Mouse (Mus musculus) midbrain, postnatal 0 days (tissue): ENCODE measurements at regions not wholly inside any gene's neighbourhood (a gene's known extent, or its start where the extent isn't known, plus 50 kb on each side); places are given as distances from the start of the nearest gene placed in this dataset.

Experiments
- ATAC-seq: fragments of 200-750 bp; cut with Nextera tagmentation; 2 replicates; pipeline ENCODE4 v1.8.0; 2017; ENCODE audit warnings: moderate number of reproducible peaks, mild to moderate bottlenecking, moderate TSS enrichment, moderate library complexity; ENCODE audit not compliant: low FRiP score
- DNase-seq: peaks from one replicate; pipeline ENCODE4 v3.0.0-alpha.2; 2015; ENCODE audit warnings: low spot score
- H3K27ac ChIP-seq: fragments of 300-500 bp; sonication (generic); 2 replicates; pipeline ENCODE4 v1.5.1; 2014; ENCODE audit warnings: low read depth, mild to moderate bottlenecking, low read length, mixed read lengths
- H3K27me3 ChIP-seq: fragments of 300-500 bp; sonication (generic); 2 replicates; pipeline ENCODE4 v1.6.1; 2014; ENCODE audit warnings: low read length, control low read depth, mixed read lengths; ENCODE audit not compliant: insufficient read depth
- H3K36me3 ChIP-seq: fragments of 300-500 bp; sonication (generic); 2 replicates; pipeline ENCODE4 v1.6.1; 2014; ENCODE audit warnings: low read length, control low read depth, mixed read lengths; ENCODE audit not compliant: insufficient read depth
- H3K4me1 ChIP-seq: fragments of 300-500 bp; sonication (generic); 2 replicates; pipeline ENCODE4 v1.6.1; 2014; ENCODE audit warnings: mild to moderate bottlenecking, control low read depth, antibody characterized with exemption, low read length, mixed read lengths; ENCODE audit not compliant: insufficient read depth
- H3K4me2 ChIP-seq: fragments of 300-500 bp; sonication (generic); 2 replicates; pipeline ENCODE4 v1.6.1; 2014; ENCODE audit warnings: low read depth, mild to moderate bottlenecking, low read length, mixed read lengths; ENCODE audit not compliant: poor library complexity, severe bottlenecking
- H3K4me3 ChIP-seq: fragments of 300-500 bp; sonication (generic); 2 replicates; pipeline ENCODE4 v1.5.1; 2014; ENCODE audit warnings: low read depth, mild to moderate bottlenecking, low read length, moderate library complexity
- H3K9ac ChIP-seq: fragments of 300-500 bp; sonication (generic); replicated peaks from 2 replicates; pipeline ENCODE4 v1.6.1; 2014; ENCODE audit warnings: mild to moderate bottlenecking, low read length, moderate library complexity, mixed read lengths; ENCODE audit not compliant: poor library complexity, severe bottlenecking
- H3K9me3 ChIP-seq: fragments of 300-500 bp; sonication (generic); 2 replicates; pipeline ENCODE4 v1.6.1; 2016; ENCODE audit warnings: low read length, control low read depth
- CTCF ChIP-seq: IDR thresholded peaks from 2 replicates; pipeline ENCODE4 v1.5.1; 2016; ENCODE audit warnings: antibody characterized with exemption, mild to moderate bottlenecking
- WGBS: fragments of 180-500 bp; shearing (Covaris S2); extraction: QIAGEN DNeasy Blood & Tissue Kit; methylation state at CpG from one replicate; pipeline ENCODE4 v1.1.7; 2014; 5-methylcytosine and 5-hydroxymethylcytosine counted together

DNA sequence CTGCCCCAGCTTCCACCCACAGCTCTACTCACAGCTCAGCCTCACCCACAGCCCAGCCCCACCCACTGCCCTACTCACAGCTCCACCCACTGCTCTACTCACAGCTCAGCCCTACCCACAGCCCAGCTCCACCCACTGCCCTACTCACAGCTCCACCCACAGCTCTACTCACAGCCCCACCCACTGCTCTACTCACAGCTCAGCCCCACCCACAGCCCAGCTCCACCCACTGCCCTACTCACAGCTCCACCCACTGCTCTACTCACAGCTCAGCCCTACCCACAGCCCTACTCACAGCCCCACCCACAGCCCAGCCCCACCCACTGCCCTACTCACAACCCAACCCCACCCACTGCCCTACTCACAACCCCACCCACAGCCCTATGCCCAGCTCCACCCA lies 56.5 kb upstream of the Phox2b start:
- no peaks in the 10 kb centered on the region for H3K4me1 ChIP-seq
- ATAC-seq, result no peak
- TF ChIP-seq CTCF, result no peak

GRCm38 (mm10) chr5:67156911-67157310 lies 57.8 kb upstream of the Phox2b start:
- H3K9ac ChIP-seq, result no peak overlapping the region
- ATAC-seq, result no peak
- H3K36me3 ChIP-seq, result no peaks in the 10 kb centered on the region
- H3K4me2 ChIP-seq, result no peak overlapping the region
- no peaks in the 10 kb centered on the region for H3K9me3 ChIP-seq
- WGBS, result 90% methylated on average over 2 of the region's 2 CpGs
- H3K27ac ChIP-seq, result no peak overlapping the region
- H3K4me1 ChIP-seq, result no peaks in the 10 kb centered on the region
- no peak for DNase-seq
- no peak overlapping the region for H3K4me3 ChIP-seq
- no peaks in the 10 kb centered on the region for H3K27me3 ChIP-seq
- no peak for TF ChIP-seq CTCF

More for the DNA sequence above, 56.5 kb upstream of the Phox2b start:
- Histone ChIP-seq H3K36me3 (no peaks in the 10 kb centered on the region), H3K4me2 (no peak overlapping the region), H3K4me3 (no peak overlapping the region), H3K27me3 (no peaks in the 10 kb centered on the region), H3K27ac (no peak overlapping the region), H3K9me3 (no peaks in the 10 kb centered on the region), H3K9ac (no peak overlapping the region)
- DNase-seq, result no peak

DNA sequence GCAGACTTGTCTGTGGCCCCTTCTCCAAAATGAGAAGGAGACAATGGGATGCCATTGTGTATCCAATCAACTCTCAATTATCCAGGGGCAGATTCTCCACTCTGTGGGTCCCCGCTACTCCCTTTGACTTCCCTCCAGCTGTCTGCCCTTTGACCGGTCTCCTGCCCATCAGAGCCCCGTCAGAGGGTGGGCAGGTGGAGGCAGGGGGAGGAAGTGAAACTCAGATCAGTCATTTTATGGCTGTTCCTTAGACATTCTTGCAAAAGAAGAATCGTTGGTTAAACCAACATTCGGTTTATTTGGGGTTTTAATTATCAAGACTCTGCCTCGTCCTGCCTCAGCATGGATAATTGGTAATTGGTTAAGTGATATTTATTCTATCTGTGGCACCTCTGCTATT lies 77.7 kb upstream of the Phox2b start:
- 70% methylated on average over 6 of the region's 6 CpGs for WGBS
- ATAC-seq, result no peak
- Histone ChIP-seq H3K4me3 (no peak overlapping the region), H3K27ac (no peak overlapping the region), H3K36me3 (no peaks in the 10 kb centered on the region), H3K4me2 (no peak overlapping the region), H3K27me3 (no peaks in the 10 kb centered on the region), H3K9ac (no peak overlapping the region), H3K4me1 (no peaks in the 10 kb centered on the region), H3K9me3 (no peaks in the 10 kb centered on the region)
- TF ChIP-seq CTCF, result no peak
- DNase-seq, result no peak

DNA sequence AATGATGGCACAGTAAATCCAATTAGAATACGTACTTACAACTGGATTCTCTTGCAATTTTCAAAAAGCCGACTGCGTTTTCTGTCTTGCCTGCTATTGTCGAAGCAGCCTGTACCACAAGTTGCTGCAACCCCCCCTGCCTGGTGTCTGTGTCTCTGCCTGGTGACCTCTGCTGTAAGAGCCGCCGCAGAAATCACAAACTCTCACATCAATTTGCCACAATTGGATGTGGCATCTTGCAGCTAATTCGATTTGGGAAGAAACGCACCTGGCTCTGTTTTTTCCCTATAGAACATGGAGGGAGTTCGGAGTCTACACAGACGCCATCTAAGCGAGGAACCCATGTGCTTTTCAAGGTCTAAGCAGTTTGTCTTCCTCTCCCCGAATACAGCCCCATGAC lies 80.1 kb upstream of the Phox2b start:
- peak; percentile 15 for DNase-seq
- H3K9me3 ChIP-seq, result no peaks in the 10 kb centered on the region
- H3K4me3 ChIP-seq, result no peak overlapping the region
- no peak overlapping the region for H3K9ac ChIP-seq
- WGBS, result 74% methylated on average over 12 of the region's 12 CpGs
- no peak overlapping the region for H3K4me2 ChIP-seq
- no peaks in the 10 kb centered on the region for H3K4me1 ChIP-seq
- no peak overlapping the region for H3K27ac ChIP-seq
- no peaks in the 10 kb centered on the region for H3K27me3 ChIP-seq
- TF ChIP-seq CTCF, result no peak
- no peak for ATAC-seq
- H3K36me3 ChIP-seq, result no peaks in the 10 kb centered on the region

- ATAC-seq, result no peak
Measured at GRCm38 (mm10) chr5:67189376-67189901, 70.9 kb upstream of the Tmem33 start.

GRCm38 (mm10) chr5:67194065-67194464 lies 66.3 kb upstream of the Tmem33 start:
- no peaks in the 10 kb centered on the region for H3K4me1 ChIP-seq
- WGBS, result 77% methylated on average over 2 of the region's 2 CpGs
- TF ChIP-seq CTCF, result no peak
- no peaks in the 10 kb centered on the region for H3K36me3 ChIP-seq
- H3K9ac ChIP-seq, result no peak overlapping the region
- H3K27ac ChIP-seq, result no peak overlapping the region
- ATAC-seq, result no peak
- H3K27me3 ChIP-seq, result no peaks in the 10 kb centered on the region
- no peak overlapping the region for H3K4me3 ChIP-seq
- no peak for DNase-seq
- H3K9me3 ChIP-seq, result no peaks in the 10 kb centered on the region
- no peak overlapping the region for H3K4me2 ChIP-seq

More at GRCm38 (mm10) chr5:67189376-67189901, 70.9 kb upstream of the Tmem33 start:
- Histone ChIP-seq H3K36me3 (no peaks in the 10 kb centered on the region), H3K4me1 (no peaks in the 10 kb centered on the region), H3K27ac (no peak overlapping the region), H3K4me2 (no peak overlapping the region), H3K27me3 (no peaks in the 10 kb centered on the region), H3K4me3 (no peak overlapping the region), H3K9me3 (no peaks in the 10 kb centered on the region), H3K9ac (no peak overlapping the region)
- peak; percentile 61 for DNase-seq
- WGBS, result 72% methylated on average over 4 of the region's 4 CpGs
- no peak for TF ChIP-seq CTCF
